Mouse (Mus musculus) ES-E14 (cell line): ENCODE results near the gene Med6. TPM values are rescaled to one million over a fixed set of nuclear protein-coding genes. Genes with fewer than 3 reads are reported as not detected.

Experiments used
- DNase-seq: peaks from one replicate; pipeline ENCODE4 v3.0.0-alpha.2; 2013; ENCODE audit warnings: low read depth, low spot score
- H3K27ac ChIP-seq: 2 replicates; pipeline ENCODE4 v1.5.1; 2012; ENCODE audit warnings: low read depth, mild to moderate bottlenecking, low read length, moderate library complexity, mixed read lengths; ENCODE audit not compliant: poor library complexity, insufficient read depth, severe bottlenecking
- H3K36me3 ChIP-seq: 2 replicates; pipeline ENCODE4 v1.6.1; 2012; ENCODE audit warnings: mild to moderate bottlenecking, low read length, moderate library complexity, mixed read lengths; ENCODE audit not compliant: control insufficient read depth, poor library complexity, insufficient read depth, severe bottlenecking
- H3K4me1 ChIP-seq, 2 experiments: fragments of 150-350 bp in 1 of 2; sonication (generic) in 1 of 2; 2 replicates each; pipeline ENCODE4 v1.6.1; 2012; ENCODE audit warnings: low read length in 2 of 2, mild to moderate bottlenecking in 1 of 2, mixed read lengths in 1 of 2; ENCODE audit not compliant: control insufficient read depth in 2 of 2, insufficient read depth in 2 of 2, poor library complexity in 1 of 2
- H3K4me3 ChIP-seq, 2 experiments: fragments of 150-350 bp in 1 of 2; sonication (generic) in 1 of 2; 2 replicates each; pipeline ENCODE4 v1.5.1; 2012; ENCODE audit warnings: low read length in 2 of 2, low read depth in 1 of 2, mild to moderate bottlenecking in 1 of 2, mixed read lengths in 1 of 2; ENCODE audit not compliant: insufficient read depth in 1 of 2, poor library complexity in 1 of 2, severe bottlenecking in 1 of 2
- H3K9ac ChIP-seq: 2 replicates; pipeline ENCODE4 v1.6.1; 2012; ENCODE audit warnings: low read depth, mild to moderate bottlenecking, low read length, mixed read lengths; ENCODE audit not compliant: poor library complexity, insufficient read depth, severe bottlenecking
- H3K9me3 ChIP-seq: fragments of 150-350 bp; sonication (generic); 2 replicates; pipeline ENCODE4 v1.6.1; 2012; ENCODE audit warnings: low read depth, mild to moderate bottlenecking, low read length; ENCODE audit not compliant: control insufficient read depth, insufficient read depth
- CHD2 ChIP-seq: IDR thresholded peaks from 2 replicates; pipeline ENCODE4 v1.6.1; 2014; ENCODE audit warnings: mild to moderate bottlenecking, low read depth, low read length, inconsistent platforms
- HCFC1 ChIP-seq: IDR thresholded peaks from 2 replicates; pipeline ENCODE4 v1.6.1; 2012; ENCODE audit warnings: low read length, inconsistent platforms, borderline replicate concordance; ENCODE audit not compliant: insufficient read depth
- MAFK ChIP-seq: IDR thresholded peaks from 2 replicates; pipeline ENCODE4 v1.6.1; 2014; ENCODE audit warnings: mild to moderate bottlenecking, low read depth, low read length, inconsistent platforms; ENCODE audit not compliant: insufficient read depth
- ZC3H11A ChIP-seq: IDR thresholded peaks from 2 replicates; pipeline ENCODE4 v1.6.1; 2012; ENCODE audit warnings: low read depth, mild to moderate bottlenecking, inconsistent platforms, low read length, borderline replicate concordance
- ZNF384 ChIP-seq: IDR thresholded peaks from 2 replicates; pipeline ENCODE4 v1.6.1; 2012; ENCODE audit warnings: low read depth, low read length, inconsistent platforms
- in situ Hi-C, 2 experiments: fragments of 600-800 bp; cut with MboI; formaldehyde crosslinking; loops; one replicate each; pipeline ENCODE4 v1.15.1; 2025; ENCODE audit warnings: low sequenced_read_pairs in 2 of 2, inconsistent platforms in 1 of 2; ENCODE audit not compliant: unreplicated experiment in 2 of 2
- total RNA-seq: library from RNA; depleted of rRNA; stranded (reverse); fragments of 300-350 nt; gene quantifications from 2 replicates; pipeline ENCODE4 v1.2.3, GENCODE M21; 2012

Med6 gene
- total RNA-seq, 1 experiment, result 65.2 TPM

GRCm38 (mm10) chr12:81627426-81627825 lies 32.6 kb upstream of the Med6 start:
- in situ Hi-C loops, result no loop called here
- Histone ChIP-seq H3K4me1 (no peaks in the 10 kb centered on the region), H3K4me3 (no peak overlapping the region), H3K9me3 (no peaks in the 10 kb centered on the region), H3K27ac (no peak overlapping the region), H3K36me3 (no peaks in the 10 kb centered on the region), H3K9ac (no peak overlapping the region)
- DNase-seq, result no peak
- no peak for TF ChIP-seq ZNF384

GRCm38 (mm10) chr12:81626226-81626861 lies 31.5 kb upstream of the Med6 start:
- H3K4me1 ChIP-seq, result no peaks in the 10 kb centered on the region
- in situ Hi-C loops, result no loop called here
- H3K27ac ChIP-seq, result no peak overlapping the region
- TF ChIP-seq HCFC1, result no peak
- TF ChIP-seq CHD2, result no peak
- no peak for TF ChIP-seq ZNF384
- no peak for TF ChIP-seq ZC3H11A
- TF ChIP-seq MAFK, result no peak
- no peaks in the 10 kb centered on the region for H3K36me3 ChIP-seq
- no peaks in the 10 kb centered on the region for H3K9me3 ChIP-seq
- no peak for DNase-seq
- no peak overlapping the region for H3K4me3 ChIP-seq
- no peak overlapping the region for H3K9ac ChIP-seq

DNA sequence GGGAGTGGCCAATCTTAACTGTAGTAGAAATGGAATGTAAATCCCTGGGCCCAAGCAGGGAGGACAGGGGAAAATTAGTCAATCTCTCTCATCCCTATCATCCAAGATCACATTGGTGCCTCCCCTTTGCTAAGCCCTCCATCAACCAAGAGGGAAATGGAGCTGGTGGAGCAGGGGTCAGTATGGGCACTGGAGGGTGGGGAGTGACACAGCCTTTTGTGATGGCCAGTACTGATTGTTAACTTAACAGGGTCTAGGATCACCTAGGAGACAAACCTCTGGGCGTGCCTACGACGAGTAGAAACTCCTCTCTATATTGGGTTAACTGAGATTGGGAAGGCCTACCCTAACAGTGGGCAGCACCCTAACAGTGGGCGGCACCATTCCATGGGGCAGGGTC lies 28.6 kb upstream of the Med6 start:
- H3K9me3 ChIP-seq, result no peaks in the 10 kb centered on the region
- DNase-seq, result no peak
- in situ Hi-C loops, result no loop called here
- no peaks in the 10 kb centered on the region for H3K36me3 ChIP-seq
- TF ChIP-seq ZNF384 (no peak), ZC3H11A (no peak), CHD2 (no peak)
- H3K9ac ChIP-seq, result no peak overlapping the region
- no peaks in the 10 kb centered on the region for H3K4me1 ChIP-seq
- no peak overlapping the region for H3K4me3 ChIP-seq
- H3K27ac ChIP-seq, result no peak overlapping the region

GRCm38 (mm10) chr12:81619302-81619701 lies 24.5 kb upstream of the Med6 start:
- Histone ChIP-seq H3K27ac (no peak overlapping the region), H3K4me1 (no peaks in the 10 kb centered on the region), H3K9ac (no peak overlapping the region), H3K36me3 (no peaks in the 10 kb centered on the region), H3K4me3 (no peak overlapping the region), H3K9me3 (no peaks in the 10 kb centered on the region)
- DNase-seq, result peak; percentile 87
- in situ Hi-C loops, result loop anchor here in 1 of 2 experiments (10.0 kb wide), 1 partner anchor 165 kb away; the partner anchor contains the start of gene Map3k9
- TF ChIP-seq MAFK (no peak), ZC3H11A (peak; percentile 81)

DNA sequence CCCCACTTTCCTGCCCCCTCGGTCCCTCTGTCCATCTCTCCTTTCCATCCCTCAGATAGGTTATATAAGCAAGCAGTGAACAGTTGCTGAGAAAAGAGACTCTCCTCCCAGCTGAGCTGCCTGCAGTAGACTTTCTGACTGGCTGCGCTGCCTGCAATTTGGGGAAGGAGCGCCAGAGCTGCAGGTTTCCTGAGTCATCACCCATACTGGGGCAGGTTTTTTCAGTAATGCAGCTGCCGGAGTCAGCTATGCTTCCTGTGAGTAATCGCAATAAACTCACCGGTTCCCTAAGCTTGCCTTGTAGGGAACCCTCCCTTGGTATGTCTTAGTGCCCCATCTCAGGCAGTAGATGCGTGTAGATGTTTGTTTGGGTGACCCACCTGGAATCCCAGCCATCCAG lies 22.2 kb upstream of the Med6 start:
- DNase-seq, result no peak
- TF ChIP-seq ZNF384 (no peak), CHD2 (no peak), MAFK (no peak), HCFC1 (no peak), ZC3H11A (no peak)
- in situ Hi-C loops, result loop anchor here in 1 of 2 experiments (10.0 kb wide), 1 partner anchor 168 kb away; the partner anchor contains the start of gene Map3k9
- no peaks in the 10 kb centered on the region for H3K4me1 ChIP-seq
- H3K9ac ChIP-seq, result no peak overlapping the region
- H3K9me3 ChIP-seq, result no peaks in the 10 kb centered on the region
- H3K4me3 ChIP-seq, result no peak overlapping the region
- H3K27ac ChIP-seq, result no peak overlapping the region
- H3K36me3 ChIP-seq, result no peaks in the 10 kb centered on the region
